Mouse (Mus musculus) kidney, postnatal 0 days (tissue): ENCODE measurements around the gene Hoxa5. TPM values are rescaled to one million over a fixed set of nuclear protein-coding genes. Genes with fewer than 3 reads are reported as not detected.

ENCODE experiments used
- ATAC-seq: fragments of 200-750 bp; cut with Nextera tagmentation; replicated peaks from 2 replicates; pipeline ENCODE4 v1.8.0; 2017; ENCODE audit warnings: low read depth, moderate number of reproducible peaks, moderate TSS enrichment, moderate library complexity; ENCODE audit not compliant: low FRiP score
- DNase-seq: peaks from one replicate; pipeline ENCODE4 v3.0.0-alpha.2; 2016; ENCODE audit warnings: low spot score
- H3K27ac ChIP-seq: fragments of 300-500 bp; sonication (generic); 2 replicates; pipeline ENCODE4 v1.5.1; 2014; ENCODE audit warnings: mild to moderate bottlenecking
- H3K27me3 ChIP-seq: fragments of 300-500 bp; sonication (generic); 2 replicates; pipeline ENCODE4 v1.6.1; 2014; ENCODE audit warnings: low read length, mixed read lengths; ENCODE audit not compliant: insufficient read depth
- H3K36me3 ChIP-seq: fragments of 300-500 bp; sonication (generic); 2 replicates; pipeline ENCODE4 v1.6.1; 2014; ENCODE audit warnings: low read length, mixed read lengths; ENCODE audit not compliant: insufficient read depth
- H3K4me1 ChIP-seq: fragments of 300-500 bp; sonication (generic); replicated peaks from 2 replicates; pipeline ENCODE4 v1.6.1; 2014; ENCODE audit warnings: antibody characterized with exemption, low read length, mixed read lengths; ENCODE audit not compliant: insufficient read depth
- H3K4me2 ChIP-seq: fragments of 300-500 bp; sonication (generic); 2 replicates; pipeline ENCODE4 v1.6.1; 2014; ENCODE audit warnings: mild to moderate bottlenecking, low read length, moderate library complexity, mixed read lengths
- H3K4me3 ChIP-seq: fragments of 300-500 bp; sonication (generic); replicated peaks from 2 replicates; pipeline ENCODE4 v1.5.1; 2014; ENCODE audit warnings: low read depth, low read length
- H3K9ac ChIP-seq: fragments of 300-500 bp; sonication (generic); 2 replicates; pipeline ENCODE4 v1.6.1; 2014; ENCODE audit warnings: low read depth, low read length
- H3K9me3 ChIP-seq: fragments of 300-500 bp; sonication (generic); replicated peaks from 2 replicates; pipeline ENCODE4 v1.6.1; 2016; ENCODE audit warnings: low read length, inconsistent platforms, mixed read lengths
- CTCF ChIP-seq: IDR thresholded peaks from 2 replicates; pipeline ENCODE4 v1.5.1; 2016; ENCODE audit warnings: antibody characterized with exemption, low read depth, mild to moderate bottlenecking, moderate library complexity
- WGBS: fragments of 180-500 bp; shearing (Covaris S2); extraction: QIAGEN DNeasy Blood & Tissue Kit; methylation state at CpG from one replicate; pipeline ENCODE4 v1.1.7; 2014; 5-methylcytosine and 5-hydroxymethylcytosine counted together
- polyA plus RNA-seq: library from polyadenylated mRNA; unstranded; fragments of >200 nt; fragmentation: Nextera tagmentation; extraction: Ambion mirVana; gene quantifications from 2 replicates; pipeline ENCODE4 v1.2.1, GENCODE M21; 2015

The Hoxa5 gene
- polyA plus RNA-seq, 1 experiment from 2014 or later: 10.4 TPM

GRCm38 (mm10) chr6:52194690-52195089 is 9.7 kb downstream of the Hoxa5 start:
- no peak for ATAC-seq
- Histone ChIP-seq H3K4me1 (peaks cover 39% of the 10 kb centered on the region), H3K9ac (no peak overlapping the region), H3K27ac (0 out of 2 replicates have a peak overlapping the region, but pooled peaks have one; percentile 15), H3K36me3 (0 out of 2 replicates have a peak, but pooled peaks cover 6% of the 10 kb centered on the region), H3K4me2 (0 out of 2 replicates have a peak overlapping the region, but pooled peaks have one; percentile 21), H3K4me3 (no peak overlapping the region), H3K9me3 (no peaks in the 10 kb centered on the region), H3K27me3 (no peaks in the 10 kb centered on the region)
- DNase-seq: no peak
- TF ChIP-seq CTCF: peak; percentile 24; the same call in 1 of the 2 replicates
- 34% methylated on average over 10 of the region's 10 CpGs for WGBS

- Histone ChIP-seq H3K9me3 (no peaks in the 10 kb centered on the region), H3K4me1 (peaks cover 56% of the 10 kb centered on the region), H3K9ac (peak overlapping the region; percentile 35), H3K27me3 (no peaks in the 10 kb centered on the region), H3K27ac (peak overlapping the region; percentile 77), H3K4me2 (peak overlapping the region; percentile 100), H3K36me3 (0 out of 2 replicates have a peak, but pooled peaks cover 3% of the 10 kb centered on the region), H3K4me3 (peak overlapping the region; percentile 64)
- 1% methylated on average over 30 of the region's 55 CpGs for WGBS
- TF ChIP-seq CTCF: no peak
- ATAC-seq: peak; percentile 79
- peak; percentile 93 for DNase-seq
These were observed 12.4 kb downstream of the Hoxa5 start for GRCm38 (mm10) chr6:52191860-52192550.

GRCm38 (mm10) chr6:52190906-52191810 is 13.2 kb downstream of the Hoxa5 start, which contains the start of gene Hoxa4:
Hoxa4 (minus strand) TSS chr6:52191753.
- Histone ChIP-seq H3K27me3 (no peaks in the 10 kb centered on the region), H3K27ac (peak within 1 kb of the TSS; percentile 90), H3K4me3 (peak within 1 kb of the TSS; percentile 64), H3K4me1 (peaks cover 54% of the 10 kb centered on the region), H3K9ac (peak within 1 kb of the TSS; percentile 95), H3K9me3 (no peaks in the 10 kb centered on the region), H3K4me2 (peak within 1 kb of the TSS; percentile 100), H3K36me3 (0 out of 2 replicates have a peak, but pooled peaks cover 3% of the 10 kb centered on the region)
- DNase-seq: peak; percentile 91
- 2% methylated on average over 89 of the region's 102 CpGs for WGBS
- TF ChIP-seq CTCF: no peak
- ATAC-seq: peak; percentile 41

GRCm38 (mm10) chr6:52190410-52190809 is 14.0 kb downstream of the Hoxa5 start:
- TF ChIP-seq CTCF: no peak
- peaks cover 61% of the 10 kb centered on the region for H3K4me1 ChIP-seq

GRCm38 (mm10) chr6:52189909-52190308 is 14.5 kb downstream of the Hoxa5 start:
- Histone ChIP-seq H3K27ac (peak overlapping the region; percentile 90; the same call in 1 of the 2 replicates), H3K36me3 (0 out of 2 replicates have a peak, but pooled peaks cover 3% of the 10 kb centered on the region), H3K27me3 (no peaks in the 10 kb centered on the region), H3K9me3 (no peaks in the 10 kb centered on the region), H3K4me2 (peak overlapping the region; percentile 100), H3K9ac (no peak overlapping the region), H3K4me3 (no peak overlapping the region), H3K4me1 (peaks cover 65% of the 10 kb centered on the region)
- 37% methylated on average over 8 of the region's 8 CpGs for WGBS
- ATAC-seq: no peak
- no peak for TF ChIP-seq CTCF
- no peak for DNase-seq

More at GRCm38 (mm10) chr6:52190410-52190809, 14.0 kb downstream of the Hoxa5 start:
- H3K4me2 ChIP-seq: peak overlapping the region; percentile 100
- 0 out of 2 replicates have a peak, but pooled peaks cover 3% of the 10 kb centered on the region for H3K36me3 ChIP-seq
- no peaks in the 10 kb centered on the region for H3K9me3 ChIP-seq
- WGBS: 8% methylated on average over 23 of the region's 23 CpGs
- ATAC-seq (no peak), DNase-seq (peak; percentile 72)
- H3K27me3 ChIP-seq: no peaks in the 10 kb centered on the region
- peak overlapping the region; percentile 90 for H3K27ac ChIP-seq
- no peak overlapping the region; the same call in 1 of the 2 replicates for H3K9ac ChIP-seq
- H3K4me3 ChIP-seq: peak overlapping the region; percentile 64

- Histone ChIP-seq H3K4me1 (peaks cover 65% of the 10 kb centered on the region), H3K9me3 (no peaks in the 10 kb centered on the region), H3K27ac (peak overlapping the region; percentile 90; the same call in 1 of the 2 replicates), H3K36me3 (0 out of 2 replicates have a peak, but pooled peaks cover 3% of the 10 kb centered on the region), H3K4me3 (no peak overlapping the region), H3K27me3 (no peaks in the 10 kb centered on the region), H3K4me2 (0 out of 2 replicates have a peak overlapping the region, but pooled peaks have one; percentile 5), H3K9ac (no peak overlapping the region)
- no peak for TF ChIP-seq CTCF
- WGBS: 28% methylated on average over 5 of the region's 5 CpGs
- DNase-seq (peak; percentile 71), ATAC-seq (no peak)
These were observed 15.2 kb downstream of the Hoxa5 start for GRCm38 (mm10) chr6:52189172-52189591.
